Mouse (Mus musculus): Measurements from ENCODE around the gene Mthfs. TPM values are rescaled to one million over a fixed set of nuclear protein-coding genes. Genes with fewer than 3 reads are reported as not detected.
"Not testable (repeated sequence)": the region's sequence is repeated elsewhere in the genome, so short reads cannot be mapped to it uniquely, and the experiment has no call there.

Gene Mthfs
- polyA plus RNA-seq, 1 experiment = 30.1 TPM

- not testable (repeated sequence) for H3K4me3 ChIP-seq (ENCODE audit: insufficient read depth, low read depth, low read length); H3K4me1 ChIP-seq (ENCODE audit: control insufficient read depth, insufficient read depth, insufficient read length, low read length); H3K27ac ChIP-seq (replicated peaks; ENCODE audit: low read depth, low read length)
These were observed 10.3 kb downstream of the Mthfs start for GRCm38 (mm10) chr9:89220704-89221287.

GRCm38 (mm10) chr9:89226071-89226470 lies 15.6 kb downstream of the Mthfs start:
- Histone ChIP-seq H3K27ac (replicated peaks; ENCODE audit: low read depth, low read length) (no peak overlapping the region), H3K4me1 (ENCODE audit: control insufficient read depth, insufficient read depth, insufficient read length, low read length) (no peaks in the 10 kb centered on the region), H3K4me3 (ENCODE audit: insufficient read depth, low read depth, low read length) (no peak overlapping the region)

GRCm38 (mm10) chr9:89228122-89228521 lies 17.6 kb downstream of the Mthfs start:
- Histone ChIP-seq H3K27ac (replicated peaks; ENCODE audit: low read depth, low read length) (no peak overlapping the region), H3K4me1 (ENCODE audit: control insufficient read depth, insufficient read depth, insufficient read length, low read length) (no peaks in the 10 kb centered on the region), H3K4me3 (ENCODE audit: insufficient read depth, low read depth, low read length) (no peak overlapping the region)

- H3K4me1 ChIP-seq (ENCODE audit: control insufficient read depth, insufficient read depth, insufficient read length, low read length); H3K4me3 ChIP-seq (ENCODE audit: insufficient read depth, low read depth, low read length); H3K27ac ChIP-seq (replicated peaks; ENCODE audit: low read depth, low read length): not testable (repeated sequence)
These were observed 20.5 kb downstream of the Mthfs start for GRCm38 (mm10) chr9:89230897-89231497.

GRCm38 (mm10) chr9:89237131-89237530 lies 26.7 kb downstream of the Mthfs start:
- not testable (repeated sequence) for H3K4me1 ChIP-seq (ENCODE audit: control insufficient read depth, insufficient read depth, insufficient read length, low read length)

GRCm38 (mm10) chr9:89238976-89239505 lies 28.6 kb downstream of the Mthfs start:
- not testable (repeated sequence) for H3K4me3 ChIP-seq (ENCODE audit: insufficient read depth, low read depth, low read length); H3K27ac ChIP-seq (replicated peaks; ENCODE audit: low read depth, low read length); H3K4me1 ChIP-seq (ENCODE audit: control insufficient read depth, insufficient read depth, insufficient read length, low read length)

More at GRCm38 (mm10) chr9:89237131-89237530, 26.7 kb downstream of the Mthfs start:
- H3K27ac ChIP-seq (replicated peaks; ENCODE audit: low read depth, low read length); H3K4me3 ChIP-seq (ENCODE audit: insufficient read depth, low read depth, low read length): not testable (repeated sequence)

- not testable (repeated sequence) for H3K4me1 ChIP-seq (ENCODE audit: control insufficient read depth, insufficient read depth, insufficient read length, low read length); H3K27ac ChIP-seq (replicated peaks; ENCODE audit: low read depth, low read length); H3K4me3 ChIP-seq (ENCODE audit: insufficient read depth, low read depth, low read length)
These were observed 30.1 kb downstream of the Mthfs start for GRCm38 (mm10) chr9:89240516-89241019.

GRCm38 (mm10) chr9:89253400-89253799 lies 42.9 kb downstream of the Mthfs start:
- Histone ChIP-seq H3K4me3 (ENCODE audit: insufficient read depth, low read depth, low read length) (no peak overlapping the region), H3K4me1 (ENCODE audit: control insufficient read depth, insufficient read depth, insufficient read length, low read length) (no peaks in the 10 kb centered on the region), H3K27ac (replicated peaks; ENCODE audit: low read depth, low read length) (no peak overlapping the region)

- Histone ChIP-seq H3K4me1 (ENCODE audit: control insufficient read depth, insufficient read depth, insufficient read length, low read length) (no peaks in the 10 kb centered on the region), H3K27ac (replicated peaks; ENCODE audit: low read depth, low read length) (peak overlapping the region; percentile 37; the same call in 1 of the 2 replicates), H3K4me3 (ENCODE audit: insufficient read depth, low read depth, low read length) (no peak overlapping the region)
These were observed 46.3 kb downstream of the Mthfs start for GRCm38 (mm10) chr9:89256556-89257335.

GRCm38 (mm10) chr9:89263968-89264367 lies 53.5 kb downstream of the Mthfs start:
- H3K27ac ChIP-seq (replicated peaks; ENCODE audit: low read depth, low read length) = no peak overlapping the region
- no peaks in the 10 kb centered on the region for H3K4me1 ChIP-seq (ENCODE audit: control insufficient read depth, insufficient read depth, insufficient read length, low read length)
- no peak overlapping the region for H3K4me3 ChIP-seq (ENCODE audit: insufficient read depth, low read depth, low read length)

- Histone ChIP-seq H3K4me1 (ENCODE audit: control insufficient read depth, insufficient read depth, insufficient read length, low read length) (no peaks in the 10 kb centered on the region), H3K27ac (replicated peaks; ENCODE audit: low read depth, low read length) (no peak overlapping the region), H3K4me3 (ENCODE audit: insufficient read depth, low read depth, low read length) (no peak overlapping the region)
These were observed 54.1 kb downstream of the Mthfs start for GRCm38 (mm10) chr9:89264571-89264970.

GRCm38 (mm10) chr9:89267093-89267492 lies 56.6 kb downstream of the Mthfs start:
- Histone ChIP-seq H3K27ac (replicated peaks; ENCODE audit: low read depth, low read length) (peak overlapping the region; percentile 12; the same call in 1 of the 2 replicates), H3K4me3 (ENCODE audit: insufficient read depth, low read depth, low read length) (no peak overlapping the region), H3K4me1 (ENCODE audit: control insufficient read depth, insufficient read depth, insufficient read length, low read length) (no peaks in the 10 kb centered on the region)

GRCm38 (mm10) chr9:89267572-89267971 lies 57.1 kb downstream of the Mthfs start:
- no peak overlapping the region for H3K4me3 ChIP-seq (ENCODE audit: insufficient read depth, low read depth, low read length)
- no peaks in the 10 kb centered on the region for H3K4me1 ChIP-seq (ENCODE audit: control insufficient read depth, insufficient read depth, insufficient read length, low read length)
- H3K27ac ChIP-seq (replicated peaks; ENCODE audit: low read depth, low read length) = peak overlapping the region; percentile 37

GRCm38 (mm10) chr9:89270376-89270775 lies 59.9 kb downstream of the Mthfs start:
- H3K27ac ChIP-seq (replicated peaks; ENCODE audit: low read depth, low read length) = no peak overlapping the region
- no peak overlapping the region for H3K4me3 ChIP-seq (ENCODE audit: insufficient read depth, low read depth, low read length)
- no peaks in the 10 kb centered on the region for H3K4me1 ChIP-seq (ENCODE audit: control insufficient read depth, insufficient read depth, insufficient read length, low read length)

- no peak overlapping the region for H3K27ac ChIP-seq (replicated peaks; ENCODE audit: low read depth, low read length)
- H3K4me3 ChIP-seq (ENCODE audit: insufficient read depth, low read depth, low read length) = no peak overlapping the region
- no peaks in the 10 kb centered on the region for H3K4me1 ChIP-seq (ENCODE audit: control insufficient read depth, insufficient read depth, insufficient read length, low read length)
These were observed 63.3 kb downstream of the Mthfs start for GRCm38 (mm10) chr9:89273766-89274165.

All from brown adipose tissue, adult 24 weeks (tissue).